Mouse (Mus musculus) lung, postnatal 14 days (tissue): ENCODE data around the gene Evpl.

Experiments
- DNase-seq: peaks from one replicate; pipeline ENCODE4 v3.0.0; 2021

Gene Evpl

DNA sequence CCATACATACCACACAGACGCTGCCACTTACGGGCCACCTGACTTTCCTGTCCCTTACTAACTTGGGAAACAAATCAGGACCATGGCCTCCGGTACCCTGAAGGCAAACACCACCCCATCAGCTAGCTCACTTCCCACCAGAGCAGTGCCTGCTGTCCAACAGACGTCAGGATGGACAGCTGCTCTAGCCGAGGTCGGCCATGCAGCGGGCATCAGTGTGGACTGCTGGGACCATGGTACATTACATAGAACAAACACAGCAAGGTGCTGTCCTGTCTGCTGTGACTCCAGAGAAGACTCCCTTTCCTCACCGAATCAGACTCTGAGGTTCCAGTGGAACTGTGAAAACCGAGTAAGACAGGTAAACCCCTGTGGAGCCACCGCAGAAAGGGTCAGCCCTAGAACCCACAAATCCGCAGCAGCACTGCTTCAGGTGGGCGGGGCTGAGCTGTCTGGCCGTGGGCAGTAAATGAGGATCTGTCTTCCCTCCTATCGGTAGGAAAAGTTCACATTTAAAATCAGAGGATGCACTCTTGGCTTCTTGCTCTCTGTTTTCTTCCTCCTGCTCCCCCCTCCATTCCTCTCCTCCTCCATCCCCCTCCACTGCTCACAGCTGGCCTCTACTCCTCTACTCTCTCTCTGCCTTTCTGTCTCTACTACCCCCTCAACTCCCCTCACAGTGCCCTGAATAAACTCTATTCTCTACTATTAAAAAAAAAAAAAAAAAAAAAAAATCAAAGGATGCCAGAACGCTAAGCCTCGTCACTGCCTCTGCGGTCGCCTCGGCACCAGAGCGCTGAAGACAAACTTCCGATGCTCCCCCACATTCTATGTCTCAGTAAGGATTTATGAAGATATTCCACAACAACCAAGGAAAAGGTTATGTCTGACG lies 17.5 kb upstream of the Evpl start:
- DNase-seq, result no peak

DNA sequence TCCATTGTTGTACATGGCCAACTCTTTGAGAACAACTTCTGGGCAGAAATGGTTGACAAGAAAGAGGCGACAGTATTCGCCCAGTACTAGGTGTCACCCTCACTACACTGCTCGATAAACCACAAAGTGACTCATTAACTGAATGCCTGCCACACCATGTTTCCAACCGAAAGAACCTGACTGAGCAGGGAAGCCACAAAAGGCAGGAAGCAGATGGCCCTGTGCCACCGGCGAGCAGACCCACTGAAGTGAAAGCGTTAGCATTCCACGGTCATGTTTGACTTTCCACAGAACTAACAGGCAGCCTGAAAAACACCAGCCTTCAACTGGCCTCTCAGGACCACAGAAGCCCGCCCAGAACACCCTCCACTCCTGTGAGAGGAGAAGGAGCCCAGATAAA lies 16.8 kb upstream of the Evpl start:
- peak; percentile 55 for DNase-seq

DNA sequence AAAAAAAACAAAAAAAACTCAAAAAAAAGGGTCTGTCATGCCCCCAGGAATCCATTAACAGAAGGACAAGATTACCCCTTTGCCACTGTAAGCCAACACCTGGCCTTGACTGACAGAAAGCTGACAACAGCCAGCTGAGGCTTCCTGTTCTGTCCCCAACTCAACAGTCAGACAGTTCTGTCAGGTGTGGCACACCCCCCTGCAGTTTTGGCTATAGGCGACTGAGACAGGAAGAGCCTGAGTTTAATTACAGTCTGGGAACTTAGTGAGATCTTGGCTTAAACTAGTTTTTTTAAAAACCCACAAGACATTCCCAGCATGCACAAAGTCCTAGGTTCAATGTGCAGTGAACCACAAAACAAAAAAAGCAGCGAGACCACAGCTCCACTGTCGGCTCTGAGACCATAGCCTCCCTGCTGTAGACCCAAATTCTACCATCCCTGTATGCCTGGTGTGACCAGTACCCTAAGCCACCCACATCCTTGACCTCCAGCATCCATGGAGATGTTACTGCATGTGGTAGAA lies 15.3 kb upstream of the Evpl start:
- no peak for DNase-seq

DNA sequence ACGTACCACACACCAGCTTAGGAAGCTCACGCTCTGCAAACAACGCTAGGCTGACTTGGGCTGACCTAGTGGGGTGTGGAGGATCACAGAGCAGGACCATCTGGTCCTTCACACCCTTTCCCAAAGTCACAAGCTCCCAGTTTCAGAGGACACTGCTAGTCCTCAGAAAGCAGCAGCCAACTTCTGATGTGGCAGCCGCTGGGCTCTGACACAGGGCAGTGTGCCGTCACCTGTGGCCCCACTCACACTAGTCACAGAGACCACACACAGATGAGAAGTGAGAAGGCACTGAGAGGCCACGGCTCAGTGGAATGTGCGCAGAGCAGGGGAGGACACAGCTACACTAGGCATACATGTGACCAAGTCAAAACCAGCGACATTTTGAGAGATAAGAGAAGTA lies 13.0 kb upstream of the Evpl start:
- no peak for DNase-seq

DNA sequence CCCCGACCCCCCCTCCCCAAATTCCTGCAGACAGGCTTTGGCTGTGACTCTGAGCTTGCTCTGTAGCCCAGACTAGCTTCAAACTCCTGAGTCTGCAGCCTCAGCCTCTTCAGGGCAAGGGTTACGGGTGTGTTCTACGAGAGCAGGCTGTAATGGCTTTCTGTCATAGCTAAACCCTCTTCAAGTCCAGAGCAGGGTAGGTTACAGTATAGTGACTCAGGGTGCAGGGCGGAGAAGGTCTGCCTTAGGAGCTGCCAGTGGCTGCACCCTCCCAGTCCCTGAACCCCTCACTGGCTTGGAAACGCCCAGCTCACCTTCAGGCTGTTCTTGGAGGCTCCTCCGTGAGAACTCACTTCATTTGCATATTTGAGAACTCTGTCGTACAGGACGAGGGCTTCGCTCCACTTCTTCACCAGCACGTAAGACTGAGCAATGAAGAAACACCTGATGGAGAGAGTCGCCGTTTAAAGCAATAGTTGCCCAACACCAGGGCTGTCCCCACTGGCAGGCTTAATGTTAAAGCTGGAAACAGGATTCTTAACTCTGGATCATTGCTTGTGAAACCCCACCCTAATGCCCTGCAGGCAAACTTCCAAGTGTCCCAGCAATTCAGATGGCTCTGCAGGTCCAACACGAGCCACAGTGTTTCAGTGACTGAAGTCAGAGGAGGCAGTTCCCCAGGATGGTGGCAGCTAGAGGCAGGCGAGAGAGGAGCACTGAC lies 9.8 kb upstream of the Evpl start:
- no peak for DNase-seq

DNA sequence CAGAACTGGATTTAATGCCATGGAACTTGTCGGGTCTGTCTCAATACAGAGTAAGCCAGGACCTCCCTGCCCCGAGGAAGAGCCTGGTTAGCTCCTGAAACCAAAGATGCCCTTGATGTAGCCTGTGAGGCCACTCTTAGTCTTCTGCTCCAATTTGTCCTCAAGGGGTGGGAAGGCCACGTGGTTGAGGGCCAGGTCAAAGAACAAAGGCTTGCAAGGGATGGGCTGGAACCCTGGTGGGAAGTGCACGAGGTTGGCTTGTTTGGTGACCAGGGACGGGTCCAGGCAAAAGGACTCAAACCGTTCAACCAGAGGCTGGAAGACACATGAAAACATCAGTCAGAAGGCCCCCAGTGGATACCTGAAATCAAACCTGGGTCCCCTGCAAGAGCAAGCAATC lies 7.7 kb upstream of the Evpl start:
- no peak for DNase-seq

DNA sequence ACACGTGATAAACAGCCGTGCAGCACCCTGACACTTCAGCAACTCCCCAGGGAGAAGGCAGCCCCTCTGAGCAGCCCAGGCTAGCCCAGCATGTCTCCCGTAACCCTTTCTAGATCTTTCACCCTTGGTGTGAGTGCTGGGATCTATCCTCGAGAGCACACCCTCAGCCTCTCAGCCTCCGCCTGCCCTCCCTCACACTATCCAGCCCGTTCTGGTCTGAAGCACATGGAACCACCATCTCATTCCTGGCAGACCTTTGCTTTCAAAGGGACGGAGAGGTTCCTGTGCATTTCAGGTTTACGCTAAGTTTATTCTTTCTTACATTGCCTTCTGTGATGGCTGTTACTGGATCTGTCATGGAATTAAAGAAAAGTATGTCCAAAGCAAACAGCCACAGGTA lies 6.7 kb upstream of the Evpl start:
- DNase-seq, result no peak

DNA sequence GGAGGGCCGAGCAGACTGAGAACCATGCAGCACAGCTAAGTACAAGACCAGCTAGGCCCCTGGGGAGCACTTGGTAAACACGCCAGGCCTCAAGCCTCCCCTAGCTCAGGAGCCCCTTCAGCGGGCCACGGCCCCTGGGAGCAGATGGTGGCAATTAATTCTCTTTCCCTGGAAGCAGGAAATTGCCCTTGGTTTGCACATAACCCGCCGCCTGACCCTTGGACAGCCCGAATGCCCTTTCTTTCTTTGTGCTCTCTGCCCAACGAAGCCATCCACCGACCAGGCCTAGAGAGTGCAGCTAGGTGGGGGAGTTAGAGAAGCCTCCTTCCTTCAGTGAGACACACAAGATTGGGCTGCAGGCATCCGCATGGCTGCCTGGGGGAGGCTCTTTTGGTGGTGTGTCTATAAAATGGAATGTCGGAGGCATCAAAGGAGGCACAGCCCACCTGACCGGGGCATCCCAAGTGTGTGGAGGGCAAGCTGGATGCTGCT lies 3.9 kb upstream of the Evpl start:
- DNase-seq, result no peak

DNA sequence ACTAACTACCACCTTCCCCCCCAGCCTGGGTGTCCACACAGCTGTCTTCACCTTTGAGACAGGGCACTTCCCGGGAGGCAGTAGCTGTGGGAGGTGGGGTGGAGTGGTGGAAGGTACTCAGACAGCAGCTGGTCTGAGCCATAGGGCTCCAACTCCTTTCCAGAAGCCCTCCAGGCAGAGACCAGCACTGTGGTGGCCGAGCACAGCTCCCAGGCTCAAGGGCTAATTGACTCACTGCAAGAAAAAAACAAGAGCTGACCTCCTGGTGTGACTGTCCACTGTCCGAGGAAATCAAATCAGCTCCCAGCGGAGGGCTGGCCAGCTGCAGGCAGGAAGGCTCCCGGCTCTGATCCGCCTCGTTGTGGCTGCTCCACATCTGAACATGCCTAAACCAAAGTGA lies 1.9 kb upstream of the Evpl start:
- no peak for DNase-seq

DNA sequence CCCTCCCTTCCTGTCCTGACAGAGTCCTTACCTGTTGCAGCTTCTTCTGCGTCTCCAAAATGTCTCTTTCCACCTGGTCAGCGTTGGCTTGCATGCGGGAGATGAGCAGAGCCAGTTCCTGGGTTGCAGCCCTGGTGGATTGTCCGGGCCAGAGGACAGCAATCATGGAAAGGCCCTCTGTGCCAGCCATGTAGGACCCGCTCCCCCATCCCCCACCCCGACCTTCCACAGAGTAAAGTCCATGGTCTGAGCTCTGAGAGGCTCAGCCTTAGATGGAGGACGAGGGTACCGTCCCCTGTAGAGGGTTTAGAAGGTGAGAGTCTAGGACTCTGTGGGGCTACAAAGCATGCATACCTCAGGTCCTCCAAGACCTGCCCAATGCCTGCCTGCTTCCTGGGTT lies 3.0 kb downstream of the Evpl start:
- DNase-seq, result no peak

DNA sequence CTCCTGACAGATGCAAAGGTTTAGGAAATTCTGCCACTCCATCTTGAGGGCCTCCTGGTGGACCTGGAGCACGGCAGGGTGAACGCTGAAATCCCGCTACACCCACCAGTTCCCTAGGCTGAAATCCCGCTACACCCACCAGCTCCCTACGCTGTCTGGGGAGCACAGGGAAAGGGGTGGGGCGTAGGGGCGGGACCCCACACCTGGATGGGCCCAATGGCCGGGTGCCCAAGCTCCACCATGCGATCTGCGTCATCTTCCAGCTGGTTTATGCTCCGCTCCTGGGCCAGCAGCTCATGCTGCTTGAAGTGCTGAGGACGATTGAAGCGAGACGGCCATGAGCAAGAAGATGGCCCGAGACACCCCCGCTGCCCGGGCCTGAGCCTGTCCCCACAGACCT lies 5.5 kb downstream of the Evpl start:
- DNase-seq, result no peak

DNA sequence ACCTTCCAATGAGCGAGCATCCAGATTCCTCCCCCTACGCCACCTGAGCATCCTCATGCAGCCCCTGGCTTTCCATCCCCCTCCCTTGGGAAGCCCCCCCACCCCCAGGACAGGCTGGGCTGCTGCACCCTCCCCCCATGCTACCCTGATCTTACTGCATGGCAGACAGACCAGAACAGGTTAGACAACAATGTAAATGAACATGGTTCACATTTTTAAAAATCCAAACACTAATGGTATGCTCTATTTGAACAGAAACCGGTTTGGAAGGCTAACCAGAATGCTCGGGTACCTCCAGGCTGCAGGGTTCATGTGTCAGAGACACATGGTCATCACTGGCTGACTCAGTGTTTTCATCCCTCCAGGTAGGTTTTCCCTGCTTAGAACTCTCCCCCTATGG lies 9.2 kb downstream of the Evpl start:
- DNase-seq, result no peak

DNA sequence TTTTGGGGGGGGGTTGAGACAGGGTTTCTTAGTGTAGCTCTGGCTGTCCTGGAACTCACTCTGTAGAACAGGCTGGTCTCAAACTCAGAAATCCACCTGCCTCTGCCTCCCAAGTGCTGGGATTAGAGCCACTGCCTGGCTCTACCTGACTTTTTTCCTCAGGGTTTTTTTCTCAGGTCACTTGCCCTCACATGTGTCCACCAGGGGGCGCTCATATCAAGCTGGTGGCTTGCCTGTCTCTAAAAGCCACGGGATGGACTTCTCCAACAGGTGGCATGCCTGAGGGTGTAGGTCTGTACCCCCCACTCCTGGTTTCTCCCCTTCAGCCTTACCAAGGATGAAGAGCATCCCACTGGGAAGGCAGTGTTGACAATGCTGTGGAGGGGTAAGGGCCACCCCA lies 11.5 kb downstream of the Evpl start:
- peak; percentile 94 for DNase-seq

DNA sequence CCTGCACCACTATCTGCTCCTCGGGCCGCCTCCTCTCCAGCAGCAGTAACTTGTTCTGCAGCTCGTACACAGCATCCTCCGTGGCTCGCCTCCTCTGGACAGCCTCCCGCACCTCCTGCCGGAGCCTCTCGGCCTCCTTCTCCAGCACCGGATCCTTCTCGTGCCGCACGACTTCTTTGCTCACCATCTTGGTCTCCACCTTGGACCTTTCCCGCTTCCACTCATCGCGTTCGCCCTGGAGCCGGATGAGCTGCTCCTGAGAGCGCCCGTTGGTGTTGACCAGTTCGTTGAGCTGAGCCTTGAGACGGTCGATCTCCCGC lies 15.2 kb downstream of the Evpl start:
- DNase-seq, result no peak

DNA sequence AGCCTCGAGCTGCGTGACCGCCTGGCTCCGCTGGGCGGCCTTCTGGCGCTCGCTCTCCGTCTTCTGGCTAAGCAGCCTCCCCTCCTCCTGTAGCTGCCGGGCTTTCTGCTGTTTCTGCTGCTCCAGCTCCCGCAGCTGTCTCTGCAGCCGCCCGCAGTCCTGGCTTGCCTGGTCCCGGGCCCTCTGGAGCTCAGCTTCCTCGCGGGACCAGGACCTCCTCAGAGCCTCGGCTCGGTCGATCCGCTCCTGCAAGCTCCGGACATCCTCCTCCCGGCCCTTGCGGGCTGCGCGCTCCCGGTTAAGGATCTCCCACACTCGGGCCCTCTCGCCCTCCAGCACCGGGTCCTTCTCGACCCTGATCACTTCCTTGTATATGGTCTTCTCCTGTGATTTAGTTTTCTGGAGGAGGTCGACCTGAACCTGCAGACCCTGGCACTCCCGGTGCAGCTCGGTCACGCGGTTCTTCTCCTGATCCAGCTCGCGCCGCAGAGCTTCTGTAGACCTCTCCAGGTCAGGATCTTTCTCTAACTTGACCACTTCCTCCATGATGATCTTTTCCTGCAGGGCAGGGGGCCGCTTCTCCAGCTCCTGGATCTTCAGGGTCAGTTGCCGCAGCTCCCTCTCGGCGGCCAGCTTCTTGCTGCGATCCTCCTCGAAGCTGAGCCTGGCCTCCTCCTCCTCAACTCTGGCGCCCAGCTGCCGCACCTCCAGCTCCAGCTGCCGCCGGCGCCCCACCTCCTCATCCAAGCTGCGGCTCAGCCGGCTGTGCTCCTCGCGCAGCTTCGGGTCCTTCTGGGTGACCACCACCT lies 15.7 kb downstream of the Evpl start:
- DNase-seq, result no peak

DNA sequence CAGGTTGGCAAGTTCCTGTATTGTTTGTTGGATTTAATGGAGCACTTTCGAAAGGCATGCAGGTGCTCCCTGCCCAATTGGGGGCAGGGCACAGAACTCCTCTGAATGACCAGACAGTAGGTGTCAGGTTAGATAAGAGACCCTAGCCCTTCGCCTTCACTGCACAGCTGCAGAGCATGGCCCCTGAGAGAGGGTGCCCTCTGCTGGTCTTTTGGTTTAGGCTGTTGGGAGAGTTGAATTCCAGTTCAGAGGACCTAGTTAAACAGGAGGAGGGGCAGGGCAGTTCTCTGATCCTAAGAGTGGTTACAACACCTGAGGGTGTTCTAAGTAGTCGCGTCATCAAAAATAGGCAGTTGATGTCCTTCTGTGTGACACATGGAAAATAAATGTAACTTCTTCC lies 18.0 kb downstream of the Evpl start:
- DNase-seq, result peak; percentile 87

DNA sequence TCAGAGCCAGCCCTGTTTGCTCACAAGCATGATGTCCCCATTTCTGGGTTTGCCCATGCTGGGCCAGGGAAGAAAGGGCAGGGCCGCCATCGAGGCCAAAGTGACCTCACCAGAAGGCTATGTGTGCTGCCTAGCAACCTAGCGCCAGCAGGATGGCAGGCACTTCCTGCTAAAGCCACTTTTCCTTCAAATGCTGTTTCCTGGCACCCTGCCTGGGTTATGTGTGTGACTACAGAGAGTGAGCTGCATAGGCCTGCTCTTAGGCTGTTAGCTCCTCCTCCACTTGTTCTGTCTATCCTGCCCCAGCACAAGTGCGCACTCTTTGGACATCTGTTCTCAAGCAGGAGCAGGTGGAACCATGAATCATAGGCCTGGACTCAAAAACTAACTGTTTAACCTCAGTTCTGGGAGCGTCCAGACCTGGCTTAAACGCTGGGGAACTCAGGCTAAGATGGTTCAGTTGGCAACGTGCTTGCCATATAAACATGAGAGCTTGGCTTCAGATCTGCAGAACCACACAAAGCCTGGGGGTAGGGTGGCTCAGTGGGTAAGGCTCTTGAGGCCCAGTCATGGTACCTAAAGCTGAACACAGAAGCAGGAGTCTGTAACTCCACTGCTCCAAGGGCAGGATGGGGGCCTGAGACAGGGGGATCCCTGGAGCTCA lies 19.0 kb downstream of the Evpl start:
- DNase-seq, result peak; percentile 98

DNA sequence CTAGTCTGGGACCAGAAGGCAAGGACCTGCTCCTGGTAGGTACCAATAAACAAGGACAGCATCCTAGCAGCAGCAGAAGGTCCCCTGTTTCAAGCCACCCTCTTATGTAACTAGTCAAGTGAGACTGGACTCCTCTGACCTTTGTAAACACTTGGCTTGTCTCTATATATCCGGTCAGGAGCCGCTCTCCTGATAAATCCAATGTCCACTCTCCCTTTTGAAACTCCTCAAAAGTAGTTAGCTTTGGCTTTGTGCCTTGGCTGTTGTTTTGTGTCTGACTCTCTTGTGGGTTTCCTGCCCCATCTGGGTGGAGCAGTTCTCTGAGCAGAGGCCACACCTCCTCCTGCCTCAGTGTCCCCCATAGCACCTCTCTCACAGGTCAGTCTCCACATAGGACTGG lies 19.6 kb downstream of the Evpl start:
- DNase-seq, result peak; percentile 38

DNA sequence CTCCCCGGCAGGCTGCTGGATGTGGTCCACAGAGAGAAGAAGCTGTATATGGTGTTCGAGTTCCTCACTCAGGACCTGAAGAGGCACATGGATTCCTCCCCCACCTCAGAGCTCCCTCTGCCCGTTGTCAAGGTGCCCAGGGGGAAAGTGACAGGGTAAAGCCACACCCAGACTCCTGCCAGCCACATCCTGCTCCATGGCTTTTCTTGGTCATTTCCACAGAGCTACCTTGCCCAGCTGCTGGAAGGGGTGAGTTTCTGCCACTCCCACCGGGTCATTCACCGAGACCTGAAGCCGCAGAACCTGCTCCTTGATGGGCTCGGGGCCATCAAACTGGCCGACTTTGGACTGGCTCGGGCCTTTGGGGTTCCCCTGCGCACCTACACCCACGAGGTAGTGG lies 21.3 kb downstream of the Evpl start:
- DNase-seq, result no peak

DNA sequence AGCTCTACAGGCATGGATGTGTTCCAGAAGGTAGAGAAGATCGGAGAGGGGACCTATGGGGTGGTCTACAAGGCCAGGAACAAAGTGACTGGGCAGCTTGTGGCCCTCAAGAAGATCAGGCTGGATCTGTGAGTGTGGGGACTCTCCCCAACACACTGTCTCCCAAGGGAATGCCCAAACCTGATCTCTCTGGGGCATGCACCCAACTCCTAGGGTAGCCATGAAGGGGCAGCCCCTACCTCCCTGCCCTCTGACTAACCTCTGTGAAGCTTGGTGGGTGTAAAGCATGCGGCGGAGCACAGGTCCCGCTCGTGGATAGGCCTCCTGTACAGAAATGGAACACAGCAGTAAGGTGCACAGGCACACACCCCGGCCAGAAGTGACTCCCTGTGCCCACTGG lies 21.9 kb downstream of the Evpl start:
- no peak for DNase-seq

DNA sequence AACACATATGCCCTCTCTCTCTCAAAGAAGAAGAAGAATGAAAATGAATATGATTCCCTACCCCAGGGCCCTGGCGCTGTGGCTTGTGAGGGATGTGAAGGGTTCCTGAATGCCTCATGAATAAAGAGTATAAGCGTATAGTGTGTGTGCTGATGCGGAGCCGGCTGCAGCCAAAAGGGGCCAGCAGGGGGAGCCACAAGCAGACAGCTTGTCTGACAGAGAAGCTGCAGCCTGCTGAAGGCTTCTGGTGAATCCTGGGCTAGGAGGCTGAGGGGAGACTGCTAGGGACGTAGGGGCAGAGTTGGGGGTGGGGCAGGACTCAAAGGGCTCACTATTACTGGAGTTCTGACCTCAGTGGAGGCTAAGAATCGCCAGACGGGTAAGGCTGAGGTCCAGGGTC lies 22.7 kb downstream of the Evpl start:
- peak; percentile 36 for DNase-seq

DNA sequence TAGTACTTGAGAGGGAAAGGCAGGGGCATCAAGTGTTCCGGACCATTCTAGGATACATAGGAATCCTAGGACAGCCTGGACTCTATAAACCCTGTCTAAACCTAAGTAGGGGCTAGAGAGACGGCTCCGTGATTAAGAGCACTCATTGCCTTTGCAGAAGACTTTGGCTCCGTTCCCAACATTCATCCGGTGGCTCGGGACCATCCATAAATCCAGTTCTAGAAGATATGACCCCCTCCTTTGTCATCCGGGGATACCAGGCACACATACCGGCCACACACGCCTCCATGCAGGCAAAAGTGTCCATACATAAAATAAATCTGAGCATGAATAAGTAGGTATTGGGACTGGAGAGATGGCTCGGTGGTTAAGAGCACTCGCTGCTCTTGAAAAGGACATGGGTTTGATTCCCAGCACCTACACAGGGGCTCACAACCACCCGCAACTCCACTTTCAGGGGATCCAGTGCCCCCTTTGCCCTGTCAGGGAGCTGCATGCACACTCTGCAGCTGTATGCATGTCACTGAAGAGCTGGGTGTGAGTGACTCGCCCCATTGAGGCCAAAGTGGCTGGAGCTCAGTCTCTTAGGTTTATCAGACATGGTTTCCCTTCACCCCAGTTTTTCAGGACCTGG lies 23.9 kb downstream of the Evpl start:
- DNase-seq, result no peak
